Mouse (Mus musculus) ES-Bruce4 (cell line): ENCODE results near the gene Hist1h2ag. TPM values are rescaled to one million over a fixed set of nuclear protein-coding genes. Genes with fewer than 3 reads are reported as not detected.
"Not testable (repeated sequence)": the region's sequence is repeated elsewhere in the genome, so short reads cannot be mapped to it uniquely, and the experiment has no call there.

Source experiments
- H3K27ac ChIP-seq: 2 replicates; pipeline ENCODE4 v1.5.1; 2012; ENCODE audit warnings: low read length, inconsistent platforms; ENCODE audit not compliant: insufficient read depth
- H3K27me3 ChIP-seq: 2 replicates; pipeline ENCODE4 v1.6.1; 2012; ENCODE audit warnings: mild to moderate bottlenecking, low read length, inconsistent platforms; ENCODE audit not compliant: control insufficient read depth, poor library complexity, insufficient read depth, severe bottlenecking
- H3K36me3 ChIP-seq: 2 replicates; pipeline ENCODE4 v1.6.1; 2012; ENCODE audit warnings: inconsistent platforms, mild to moderate bottlenecking, low read length, moderate library complexity; ENCODE audit not compliant: control insufficient read depth, poor library complexity, insufficient read depth, severe bottlenecking
- H3K4me1 ChIP-seq: one replicate; pipeline ENCODE4 v1.8.1; 2011; ENCODE audit warnings: low read length; ENCODE audit not compliant: control insufficient read depth, insufficient read depth
- H3K4me3 ChIP-seq: 2 replicates; pipeline ENCODE4 v1.5.1; 2011; ENCODE audit warnings: low read depth, mild to moderate bottlenecking, low read length
- H3K9ac ChIP-seq: 2 replicates; pipeline ENCODE4 v1.6.1; 2012; ENCODE audit warnings: low read depth, mild to moderate bottlenecking, inconsistent platforms; ENCODE audit not compliant: poor library complexity, severe bottlenecking
- H3K9me3 ChIP-seq: replicated peaks from 2 replicates; pipeline ENCODE4 v1.6.1; 2012; ENCODE audit warnings: mild to moderate bottlenecking, low read length, inconsistent platforms; ENCODE audit not compliant: control insufficient read depth, poor library complexity, insufficient read depth, severe bottlenecking
- CTCF ChIP-seq: IDR thresholded peaks from one replicate; pipeline ENCODE4 v1.8.1; 2011; ENCODE audit warnings: low read depth, low read length
- EP300 ChIP-seq: IDR thresholded peaks from 2 replicates; pipeline ENCODE4 v1.6.1; 2011; ENCODE audit warnings: low read depth, low read length; ENCODE audit not compliant: insufficient read depth
- POLR2A ChIP-seq: IDR thresholded peaks from one replicate; pipeline ENCODE4 v1.8.1; 2011; ENCODE audit warnings: low read length; ENCODE audit not compliant: insufficient read depth
- polyA plus RNA-seq: library from polyadenylated mRNA; stranded (reverse); fragments of >200 nt; gene quantifications from 2 replicates; pipeline ENCODE4 v1.2.4, GENCODE M21; 2011; ENCODE audit warnings: low read depth; ENCODE audit not compliant: missing spikeins, insufficient read depth, insufficient read length

Gene Hist1h2ag
- polyA plus RNA-seq, 1 experiment = 7.9 TPM

DNA sequence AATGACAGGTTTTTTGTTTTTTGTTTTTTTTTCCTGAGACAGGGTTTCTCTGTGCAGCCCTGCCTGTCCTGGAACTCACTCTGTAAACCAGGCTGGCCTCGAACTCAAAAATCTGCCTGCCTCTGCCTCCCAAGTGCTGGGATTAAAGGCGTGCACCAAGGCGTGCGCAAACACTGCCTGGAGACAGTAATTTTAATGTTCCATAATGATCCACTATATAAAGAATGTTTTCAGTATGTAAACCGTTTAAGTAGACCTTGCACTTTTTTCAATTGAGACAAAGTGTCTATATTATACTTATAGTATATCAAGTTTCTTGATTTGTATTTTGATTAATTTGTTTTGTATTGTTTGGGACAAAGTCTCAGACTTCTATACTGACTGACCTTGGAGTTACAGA lies 3.4 kb downstream of the Hist1h2ag start:
- Histone ChIP-seq H3K27ac (peak overlapping the region; percentile 65; the same call in 1 of the 2 replicates), H3K36me3 (no peaks in the 10 kb centered on the region), H3K9ac (0 out of 2 replicates have a peak overlapping the region, but pooled peaks have one; percentile 80), H3K4me1 (no peaks in the 10 kb centered on the region), H3K9me3 (no peaks in the 10 kb centered on the region), H3K27me3 (no peaks in the 10 kb centered on the region), H3K4me3 (no peak overlapping the region)
- TF ChIP-seq CTCF (no peak), EP300 (no peak), POLR2A (no peak)

DNA sequence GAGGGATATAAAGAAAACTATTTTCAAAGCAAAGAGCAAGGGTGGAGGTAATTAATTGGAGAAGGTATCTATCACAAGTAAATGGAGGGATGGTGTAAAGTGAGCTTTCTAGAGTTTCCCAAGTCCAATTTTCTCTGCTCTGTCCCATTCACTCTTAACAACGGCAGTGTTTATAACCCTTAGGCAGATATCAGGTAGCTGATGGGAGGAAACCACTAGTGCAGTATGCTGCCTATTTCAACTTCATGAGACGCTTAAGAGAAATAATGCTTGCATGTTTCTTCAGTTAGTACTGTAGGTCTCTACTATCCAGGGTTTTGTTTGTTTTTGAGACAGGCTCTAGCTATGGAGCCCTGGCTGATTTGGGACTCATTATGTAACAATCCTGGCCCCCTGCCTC lies 5.3 kb downstream of the Hist1h2ag start:
- TF ChIP-seq POLR2A (no peak), EP300 (no peak), CTCF (no peak)
- Histone ChIP-seq H3K4me3 (no peak overlapping the region), H3K27ac (no peak overlapping the region), H3K27me3 (no peaks in the 10 kb centered on the region), H3K9ac (peak overlapping the region; percentile 98), H3K4me1 (no peaks in the 10 kb centered on the region), H3K9me3 (no peaks in the 10 kb centered on the region), H3K36me3 (no peaks in the 10 kb centered on the region)

DNA sequence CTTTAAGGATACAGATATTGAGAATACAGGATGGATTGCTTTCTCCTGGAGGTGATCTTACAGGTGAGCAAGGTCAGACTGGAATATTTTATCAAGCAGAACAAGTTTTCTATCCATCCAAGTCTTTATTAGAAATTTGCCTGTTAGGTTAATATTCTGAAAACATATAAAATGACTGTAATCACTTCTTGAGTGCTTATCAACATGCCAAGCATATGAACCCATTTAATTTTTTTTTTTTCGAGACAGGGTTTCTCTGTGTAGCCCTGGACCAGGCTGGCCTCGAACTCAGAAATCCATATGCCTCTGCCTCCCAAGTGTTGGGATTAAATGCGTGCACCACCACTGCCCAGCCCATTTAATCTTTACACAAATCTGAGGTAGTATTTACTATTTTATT lies 5.8 kb downstream of the Hist1h2ag start:
- no peak for TF ChIP-seq EP300
- Histone ChIP-seq H3K27me3 (no peaks in the 10 kb centered on the region), H3K9ac (peak overlapping the region; percentile 98), H3K9me3 (no peaks in the 10 kb centered on the region), H3K36me3 (no peaks in the 10 kb centered on the region), H3K4me3 (no peak overlapping the region), H3K4me1 (no peaks in the 10 kb centered on the region), H3K27ac (peak overlapping the region; percentile 98)

DNA sequence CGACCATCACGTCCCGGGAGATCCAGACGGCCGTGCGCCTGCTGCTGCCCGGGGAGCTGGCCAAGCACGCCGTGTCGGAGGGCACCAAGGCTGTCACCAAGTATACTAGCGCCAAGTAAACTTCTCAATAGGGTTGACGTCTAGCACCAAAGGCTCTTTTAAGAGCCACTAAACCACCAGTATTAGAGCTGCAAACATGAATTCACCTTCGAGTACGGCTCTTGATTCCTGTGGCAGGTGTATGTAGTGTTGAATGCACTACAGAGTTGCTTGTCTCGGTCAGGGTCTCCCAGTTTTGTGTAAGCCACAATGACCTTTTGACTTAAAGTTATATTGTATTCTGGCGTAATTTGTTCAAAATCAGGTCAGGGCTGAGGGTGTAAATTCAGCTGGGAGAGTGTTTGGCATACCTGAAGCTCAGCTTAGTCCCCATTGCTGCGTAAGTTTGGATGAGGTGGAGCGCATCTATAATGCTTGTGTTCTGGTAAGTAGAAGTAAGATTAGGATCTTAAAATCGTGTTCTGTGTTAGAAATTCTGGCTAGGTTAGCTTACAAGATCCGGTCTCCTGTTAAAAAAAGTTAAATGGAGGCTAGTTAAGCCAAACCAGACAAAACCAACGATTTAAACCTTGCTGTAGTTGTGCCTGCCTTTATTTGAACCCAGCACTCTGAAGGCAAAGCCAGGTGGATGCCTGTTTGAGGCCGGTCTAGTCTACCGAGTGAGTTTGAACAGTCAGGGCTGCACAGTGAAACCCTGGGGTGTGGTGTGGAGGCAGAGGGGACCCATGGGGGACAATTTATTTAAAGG lies 6.4 kb downstream of the Hist1h2ag start:
- peak overlapping the region; percentile 64 for H3K4me3 ChIP-seq
- H3K27ac ChIP-seq = peak overlapping the region; percentile 98
- H3K9ac ChIP-seq = peak overlapping the region; percentile 98
- H3K36me3 ChIP-seq = no peaks in the 10 kb centered on the region
- peak; percentile 77 for TF ChIP-seq POLR2A
- TF ChIP-seq EP300 = no peak
- no peaks in the 10 kb centered on the region for H3K4me1 ChIP-seq
- no peaks in the 10 kb centered on the region for H3K9me3 ChIP-seq
- no peaks in the 10 kb centered on the region for H3K27me3 ChIP-seq

DNA sequence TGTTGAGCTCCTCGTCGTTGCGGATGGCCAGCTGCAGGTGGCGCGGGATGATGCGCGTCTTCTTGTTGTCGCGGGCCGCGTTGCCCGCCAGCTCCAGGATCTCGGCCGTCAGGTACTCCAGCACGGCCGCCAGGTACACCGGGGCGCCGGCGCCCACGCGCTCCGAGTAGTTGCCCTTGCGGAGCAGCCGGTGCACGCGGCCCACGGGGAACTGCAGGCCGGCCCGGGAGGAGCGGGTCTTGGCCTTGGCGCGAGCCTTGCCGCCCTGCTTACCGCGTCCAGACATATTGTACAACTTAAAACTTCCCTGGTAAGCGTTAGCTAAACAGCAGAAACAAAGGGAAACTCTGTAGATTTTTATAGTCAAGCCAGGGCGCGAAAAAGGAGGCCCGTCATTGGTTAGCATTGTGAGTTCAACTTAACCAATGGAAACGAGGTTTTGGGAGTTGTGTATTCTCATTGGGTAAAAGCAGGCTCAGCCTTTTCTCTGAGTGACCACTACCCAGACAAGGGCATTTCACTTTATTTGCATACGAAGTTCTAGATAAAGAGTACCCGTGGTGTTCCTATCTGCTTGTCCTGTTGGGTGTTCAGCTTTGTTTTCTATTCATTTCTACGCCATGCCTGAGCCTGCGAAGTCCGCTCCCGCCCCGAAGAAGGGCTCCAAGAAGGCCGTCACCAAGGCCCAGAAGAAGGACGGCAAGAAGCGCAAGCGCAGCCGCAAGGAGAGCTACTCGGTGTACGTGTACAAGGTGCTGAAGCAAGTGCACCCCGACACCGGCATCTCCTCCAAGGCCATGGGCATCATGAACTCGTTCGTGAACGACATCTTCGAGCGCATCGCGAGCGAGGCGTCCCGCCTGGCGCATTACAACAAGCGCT lies 7.2 kb downstream of the Hist1h2ag start, which contains the start of the genes Hist1h2ah and Hist1h2bk:
TSS of gene Hist1h2ah (minus strand) at position 302 of the 882 bp plus-strand sequence.
TSS of gene Hist1h2bk (plus strand) at position 604 of the 882 bp plus-strand sequence.
- Histone ChIP-seq H3K27ac (peak within 1 kb of the TSS; percentile 98), H3K4me3 (peak within 1 kb of the TSS; percentile 80), H3K9ac (peak within 1 kb of the TSS; percentile 99)
- H3K9me3 ChIP-seq, H3K4me1 ChIP-seq, H3K36me3 ChIP-seq, H3K27me3 ChIP-seq: not testable (repeated sequence)
- peak; percentile 36 for TF ChIP-seq POLR2A
